ENCODE assay signal across 20 mouse cellular contexts in genomic region chr3:35908982-35909680, GRCm38 (mm10). TPM values are rescaled to one million over a fixed set of nuclear protein-coding genes. Genes with fewer than 3 reads are reported as not detected.
DNase-seq lines count a peak whose midpoint lies in the region; ATAC-seq lines count a peak whose summit lies in the region.
"Had no signal": no experiment of that assay in that cellular context is flagged by ENCODE, and none has a peak within 500 bp of the region (broad histone marks: within the 10 kb centered on the region; RNA-seq: fewer than 3 reads in every experiment).

No protein-coding gene starts in this region.

- ATAC-seq in heart, embryonic 12.5 days (ENCODE audit: insufficient number of reproducible peaks, low FRiP score): no peak
- ATAC-seq in megakaryocyte, adult 5-6 weeks (ENCODE audit: poor library complexity, severe bottlenecking): peak; percentile 49
- ATAC-seq: forebrain, postnatal 0 days; intestine, embryonic 16.5 days had no signal

- no peak overlapping the region for H3K4me3 ChIP-seq in heart, embryonic 12.5 days
- H3K4me3 ChIP-seq: embryonic facial prominence, embryonic 12.5 days; forebrain, embryonic 12.5 days; hindbrain, embryonic 13.5 days had no signal

- H3K9me3 ChIP-seq in heart, embryonic 12.5 days (replicated peaks): no peaks in the 10 kb centered on the region
- H3K9me3 ChIP-seq: embryonic facial prominence, embryonic 12.5 days; forebrain, embryonic 12.5 days had no signal

- H3K4me1 ChIP-seq in heart, embryonic 12.5 days (replicated peaks): peaks cover 12% of the 10 kb centered on the region
- H3K4me1 ChIP-seq: embryonic facial prominence, embryonic 12.5 days; forebrain, embryonic 12.5 days; hindbrain, embryonic 13.5 days had no signal

- no peak overlapping the region for H3K9ac ChIP-seq in heart, embryonic 12.5 days
- H3K9ac ChIP-seq: embryonic facial prominence, embryonic 12.5 days; forebrain, embryonic 12.5 days; forebrain, postnatal 0 days; hindbrain, embryonic 13.5 days had no signal

- WGBS in heart, embryonic 12.5 days: 78% methylated on average over 7 of the region's 7 CpGs

- DNase-seq in heart, adult 11 months: peak; percentile 80
- peak; percentile 78 for DNase-seq in 416B (ENCODE audit: low read depth)
- peak; percentile 24 for DNase-seq in brain, adult 2 months (ENCODE audit: low read depth, low spot score)
- DNase-seq in kidney, postnatal 36 days: no peak
- no peak for DNase-seq in cerebellum, postnatal 36 days
- DNase-seq: adrenal gland, postnatal 10 days; cerebellum, adult 18-20 months; cerebellum, adult 9-11 months; embryo, embryonic 11 days; forebrain, postnatal 0 days; gastrocnemius, postnatal 36 days; heart, postnatal 10 days; heart, postnatal 4 days; kidney, adult 2 months had no signal

- no peak overlapping the region for H3K27ac ChIP-seq in heart, embryonic 12.5 days (ENCODE audit: poor library complexity, severe bottlenecking)
- H3K27ac ChIP-seq: embryonic facial prominence, embryonic 12.5 days; forebrain, embryonic 12.5 days; hindbrain, embryonic 13.5 days had no signal

- H3K27me3 ChIP-seq in heart, embryonic 12.5 days (replicated peaks): no peaks in the 10 kb centered on the region
- H3K27me3 ChIP-seq: embryonic facial prominence, embryonic 12.5 days; forebrain, embryonic 12.5 days; hindbrain, embryonic 13.5 days had no signal

- peaks cover 25% of the 10 kb centered on the region for H3K36me3 ChIP-seq in heart, embryonic 12.5 days

- H3K4me2 ChIP-seq in heart, embryonic 12.5 days: no peak overlapping the region
- H3K4me2 ChIP-seq: embryonic facial prominence, embryonic 12.5 days; forebrain, embryonic 12.5 days; hindbrain, embryonic 13.5 days had no signal

RNA-seq across cellular contexts. Expression of gene Dcun1d1, which starts 28.1 kb away (rescaled TPM):
- polyA plus RNA-seq in heart, embryonic 12.5 days (2016; fragmentation: Nextera tagmentation; extraction: Ambion mirVana): 80.5 and 82.6 TPM in 2 replicates
- total RNA-seq in megakaryocyte, adult 5-6 weeks (2015): 131 and 137 TPM in 2 replicates
- total RNA-seq in megakaryocyte, adult 5-6 weeks (2017): 154 and 189 TPM in 2 replicates

Comparison
In these comparisons a context has a peak if more than half of its experiments do, and no peak if none do; other contexts are left out.
1. DNase-seq: peak in heart, adult 11 months (single experiment), 416B (single experiment) and brain, adult 2 months (single experiment); none in kidney, postnatal 36 days (0 of 2) and cerebellum, postnatal 36 days (0 of 2).